Mouse (Mus musculus): ENCODE measurements at regions not wholly inside any gene's neighbourhood (a gene's known extent, or its start where the extent isn't known, plus 50 kb on each side); places are given as distances from the start of the nearest gene placed in this dataset.

GRCm38 (mm10) chr9:113601451-113601850, 106.6 kb downstream of the Pdcd6ip start:
- no peak for DNase-seq (ENCODE audit: low spot score in 2 of 2)

- DNase-seq (ENCODE audit: low spot score in 2 of 2), result no peak
These were observed 120.8 kb downstream of the Pdcd6ip start for GRCm38 (mm10) chr9:113587260-113587659.

- no peak for DNase-seq (ENCODE audit: low spot score in 2 of 2)
These were observed 121.6 kb downstream of the Pdcd6ip start for GRCm38 (mm10) chr9:113586477-113586876.

- no peak for DNase-seq (ENCODE audit: low spot score in 2 of 2)
These were observed 129.8 kb downstream of the Pdcd6ip start for GRCm38 (mm10) chr9:113578221-113578620.

GRCm38 (mm10) chr9:113568849-113569248, 139.2 kb downstream of the Pdcd6ip start:
- DNase-seq (ENCODE audit: low spot score in 2 of 2), result no peak

GRCm38 (mm10) chr9:113567705-113568104, 140.4 kb downstream of the Pdcd6ip start:
- DNase-seq (ENCODE audit: low spot score in 2 of 2), result no peak

GRCm38 (mm10) chr9:113566620-113567019, 141.4 kb downstream of the Pdcd6ip start:
- DNase-seq (ENCODE audit: low spot score in 2 of 2), result no peak

- no peak for DNase-seq (ENCODE audit: low spot score in 2 of 2)
These were observed 154.1 kb downstream of the Pdcd6ip start for GRCm38 (mm10) chr9:113553911-113554310.

- DNase-seq (ENCODE audit: low spot score in 2 of 2), result no peak
These were observed 160.6 kb downstream of the Pdcd6ip start for GRCm38 (mm10) chr9:113547458-113547857.

GRCm38 (mm10) chr9:113528586-113528985, 179.5 kb downstream of the Pdcd6ip start:
- DNase-seq (ENCODE audit: low spot score in 2 of 2), result peak; percentile 37 to 41

GRCm38 (mm10) chr9:113524307-113524706, 183.8 kb downstream of the Pdcd6ip start:
- no peak for DNase-seq (ENCODE audit: low spot score in 2 of 2)

- no peak for DNase-seq (ENCODE audit: low spot score in 2 of 2)
These were observed 184.9 kb downstream of the Pdcd6ip start for GRCm38 (mm10) chr9:113523173-113523572.

GRCm38 (mm10) chr9:113519727-113520126, 188.3 kb downstream of the Pdcd6ip start:
- no peak for DNase-seq (ENCODE audit: low spot score in 2 of 2)

GRCm38 (mm10) chr9:113518482-113518881, 189.6 kb downstream of the Pdcd6ip start:
- no peak for DNase-seq (ENCODE audit: low spot score in 2 of 2)

GRCm38 (mm10) chr9:113517756-113518155, 190.3 kb downstream of the Pdcd6ip start:
- no peak for DNase-seq (ENCODE audit: low spot score in 2 of 2)

GRCm38 (mm10) chr9:113515703-113516020, 192.4 kb downstream of the Pdcd6ip start:
- no peak for DNase-seq (ENCODE audit: low spot score in 2 of 2)

GRCm38 (mm10) chr9:113514846-113515702, 193.0 kb downstream of the Pdcd6ip start:
- DNase-seq (ENCODE audit: low spot score in 2 of 2), result no peak

- no peak for DNase-seq (ENCODE audit: low spot score in 2 of 2)
These were observed 196.8 kb downstream of the Pdcd6ip start for GRCm38 (mm10) chr9:113511302-113511701.

- DNase-seq (ENCODE audit: low spot score in 2 of 2), result no peak
These were observed 198.7 kb downstream of the Pdcd6ip start for GRCm38 (mm10) chr9:113509368-113509767.

GRCm38 (mm10) chr9:113508821-113509220, 199.2 kb downstream of the Pdcd6ip start:
- DNase-seq (ENCODE audit: low spot score in 2 of 2), result no peak

- DNase-seq (ENCODE audit: low spot score in 2 of 2), result no peak
These were observed 200.2 kb downstream of the Pdcd6ip start for GRCm38 (mm10) chr9:113507561-113508460.

GRCm38 (mm10) chr9:113499246-113499645, 208.8 kb downstream of the Pdcd6ip start:
- no peak for DNase-seq (ENCODE audit: low spot score in 2 of 2)
